Mouse (Mus musculus) heart, postnatal 36 days (tissue): ENCODE results near the gene Ppp2r5e. TPM values are rescaled to one million over a fixed set of nuclear protein-coding genes. Genes with fewer than 3 reads are reported as not detected.

Experiments
- DNase-seq, 2 experiments: peaks; one replicate each; pipeline ENCODE4 v3.0.0; 2021 to 2022
- intact Hi-C: fragments of 180-260 bp; cut with DNase I; formaldehyde crosslinking; loops from one replicate; pipeline ENCODE4 v1.15.1; 2025
- total RNA-seq, 2 experiments: library from RNA; stranded (reverse); gene quantifications; 2 replicates each; pipeline ENCODE4 v1.2.3; 2021

Ppp2r5e gene
- total RNA-seq, 2 experiments from 2014 or later, result 32.4 to 32.8 TPM

DNA sequence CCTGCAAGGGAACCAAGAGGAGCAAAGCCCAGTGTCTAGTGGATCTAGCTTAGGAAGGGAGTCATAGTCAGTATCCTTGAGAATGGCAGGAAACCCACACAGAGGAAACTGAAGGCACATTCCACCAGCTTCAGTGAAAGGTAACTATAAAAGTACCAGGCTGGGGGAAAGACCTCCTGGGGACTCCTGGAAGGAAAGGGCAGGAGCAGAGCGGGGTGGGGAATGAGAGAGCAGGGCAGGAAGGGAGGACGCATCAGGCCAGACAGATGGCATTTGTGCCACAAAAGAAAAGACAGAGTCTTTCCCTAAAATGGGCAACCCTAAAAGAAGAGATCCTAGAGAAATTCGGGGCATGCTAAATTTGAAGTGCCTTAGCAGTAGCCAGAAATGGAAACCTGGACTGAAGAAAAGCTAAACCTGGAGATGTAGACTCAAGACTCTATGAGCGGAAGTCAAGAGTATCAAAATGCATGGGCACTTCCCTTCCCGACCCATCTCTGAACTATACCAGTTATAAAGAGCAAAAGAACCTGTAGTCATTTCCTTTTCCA is 55.3 kb downstream of the Ppp2r5e start:
- intact Hi-C loops, result no loop called here

GRCm38 (mm10) chr12:75539228-75539627 is 56.8 kb downstream of the Ppp2r5e start:
- intact Hi-C loops, result no loop called here
- no peak for DNase-seq

More for the DNA sequence above, 55.3 kb downstream of the Ppp2r5e start:
- DNase-seq, result no peak

DNA sequence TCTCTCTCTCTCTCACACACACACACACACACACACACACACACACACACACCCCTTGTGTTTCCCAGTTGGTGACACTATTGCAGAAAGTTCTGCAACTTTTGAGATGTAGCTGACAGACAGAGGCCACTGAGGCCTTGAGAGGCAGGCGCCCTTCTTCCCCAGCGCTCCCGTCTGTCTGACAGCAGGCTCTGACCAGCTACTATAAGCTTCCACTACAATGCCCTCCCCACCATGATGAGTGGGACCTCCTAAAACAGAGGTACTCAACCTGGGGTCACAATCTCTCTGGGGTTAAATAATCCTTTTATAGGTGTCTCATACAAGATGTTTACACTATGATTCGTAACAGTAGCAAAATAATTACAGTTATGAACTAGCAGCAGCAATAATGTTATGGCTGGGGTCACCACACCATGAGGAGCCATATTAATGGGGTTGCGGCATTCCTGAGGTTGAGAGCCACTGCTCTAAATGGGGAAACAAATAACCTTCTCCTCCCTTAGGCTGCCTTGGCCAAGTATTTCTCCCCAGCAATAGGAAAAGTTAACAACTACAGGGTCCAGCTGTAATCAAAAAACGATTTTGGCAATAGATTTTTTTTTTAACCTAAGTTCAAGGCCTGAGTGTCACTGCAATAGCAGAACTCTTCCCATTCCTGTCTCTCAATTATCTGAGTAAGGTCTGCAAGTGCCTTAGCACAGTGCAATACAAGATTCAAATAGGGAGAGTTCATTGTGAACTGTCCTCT is 58.2 kb downstream of the Ppp2r5e start:
- DNase-seq, result no peak
- intact Hi-C loops, result no loop called here

DNA sequence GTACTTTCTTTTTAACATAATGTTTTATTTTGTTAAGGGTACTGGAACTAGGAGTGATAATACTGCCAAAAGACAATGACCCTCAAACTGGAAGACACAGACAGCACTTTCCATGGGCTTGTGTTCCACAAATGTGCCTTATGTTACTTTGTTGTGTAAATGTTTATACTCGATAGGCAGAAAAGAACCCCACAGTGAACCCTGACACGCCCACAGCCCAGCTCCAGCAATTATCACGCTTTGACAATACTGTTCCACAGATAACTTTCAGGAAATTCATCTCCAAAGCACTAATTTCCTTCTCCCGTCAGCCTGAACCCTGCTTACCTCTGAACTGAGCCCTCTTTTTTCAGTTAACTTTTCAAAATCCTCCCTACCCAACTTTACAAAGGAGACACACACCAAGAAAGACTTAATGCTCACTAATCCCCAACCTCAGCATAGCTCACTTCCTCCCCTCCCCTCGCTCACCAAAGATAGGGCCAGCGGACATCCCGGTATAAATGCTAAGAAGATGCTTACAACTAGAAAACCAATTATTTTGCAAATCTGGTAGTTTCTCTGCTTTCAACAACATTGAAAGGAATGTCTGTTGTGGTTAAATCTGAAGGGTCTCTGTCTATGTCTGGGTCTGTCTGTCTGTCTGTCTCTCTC is 58.9 kb downstream of the Ppp2r5e start:
- no peak for DNase-seq
- intact Hi-C loops, result no loop called here

DNA sequence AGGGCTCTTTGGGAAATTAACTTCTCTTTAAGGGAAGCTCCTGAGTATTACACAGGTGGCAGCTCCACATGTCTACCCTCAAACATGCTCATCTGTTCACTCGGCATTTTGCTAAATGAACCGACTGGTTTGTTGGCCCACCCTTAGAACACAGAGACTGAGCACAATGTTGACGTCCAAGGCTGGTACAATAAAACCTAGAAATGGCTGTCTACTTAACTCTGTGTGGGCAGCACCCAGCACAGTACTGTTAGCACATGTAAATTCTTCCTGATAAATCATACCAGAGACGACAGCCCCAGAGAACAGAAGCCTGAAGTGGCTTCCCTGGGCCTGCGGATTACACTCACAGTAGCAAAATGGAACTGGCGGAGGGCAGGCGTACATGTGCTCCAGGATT is 59.5 kb downstream of the Ppp2r5e start:
- no peak for DNase-seq
- intact Hi-C loops, result no loop called here

DNA sequence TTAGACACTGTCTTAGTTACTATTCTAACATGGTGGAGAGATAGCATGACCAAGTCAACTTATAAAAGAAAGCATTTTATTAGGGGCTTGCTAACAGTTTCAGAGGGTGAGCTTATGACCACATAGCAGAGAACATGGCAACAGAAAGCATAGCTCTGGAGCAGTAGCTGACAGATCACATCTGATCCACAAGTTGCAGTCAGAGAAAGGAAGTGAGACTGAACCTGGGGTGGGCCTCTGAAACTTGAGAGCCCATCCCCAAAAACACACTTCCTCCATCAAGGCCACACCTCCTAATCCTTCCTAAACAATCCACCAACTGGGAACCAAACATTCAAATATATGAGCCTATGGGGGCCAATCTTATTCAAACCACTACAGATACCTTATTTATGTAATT is 62.9 kb downstream of the Ppp2r5e start:
- intact Hi-C loops, result no loop called here
- no peak for DNase-seq

DNA sequence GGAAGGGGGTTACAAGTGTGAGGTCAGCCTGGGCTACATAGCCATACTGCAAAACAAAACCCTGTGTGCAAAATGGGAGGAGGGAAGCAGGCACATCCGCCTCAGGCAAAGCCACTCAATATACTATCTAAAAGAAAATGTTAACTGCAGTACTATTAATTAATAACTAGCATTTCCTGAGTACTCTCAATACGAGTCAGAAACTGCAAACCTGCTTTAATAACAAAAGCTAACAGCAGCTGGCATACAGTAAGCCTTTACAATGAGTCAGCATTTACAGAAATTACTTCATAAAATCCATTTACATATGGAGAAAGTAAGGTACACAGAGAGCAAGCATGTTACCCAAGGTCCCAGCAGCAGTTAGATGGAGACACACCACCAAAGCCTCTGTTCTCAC is 64.2 kb downstream of the Ppp2r5e start:
- intact Hi-C loops, result no loop called here

DNA sequence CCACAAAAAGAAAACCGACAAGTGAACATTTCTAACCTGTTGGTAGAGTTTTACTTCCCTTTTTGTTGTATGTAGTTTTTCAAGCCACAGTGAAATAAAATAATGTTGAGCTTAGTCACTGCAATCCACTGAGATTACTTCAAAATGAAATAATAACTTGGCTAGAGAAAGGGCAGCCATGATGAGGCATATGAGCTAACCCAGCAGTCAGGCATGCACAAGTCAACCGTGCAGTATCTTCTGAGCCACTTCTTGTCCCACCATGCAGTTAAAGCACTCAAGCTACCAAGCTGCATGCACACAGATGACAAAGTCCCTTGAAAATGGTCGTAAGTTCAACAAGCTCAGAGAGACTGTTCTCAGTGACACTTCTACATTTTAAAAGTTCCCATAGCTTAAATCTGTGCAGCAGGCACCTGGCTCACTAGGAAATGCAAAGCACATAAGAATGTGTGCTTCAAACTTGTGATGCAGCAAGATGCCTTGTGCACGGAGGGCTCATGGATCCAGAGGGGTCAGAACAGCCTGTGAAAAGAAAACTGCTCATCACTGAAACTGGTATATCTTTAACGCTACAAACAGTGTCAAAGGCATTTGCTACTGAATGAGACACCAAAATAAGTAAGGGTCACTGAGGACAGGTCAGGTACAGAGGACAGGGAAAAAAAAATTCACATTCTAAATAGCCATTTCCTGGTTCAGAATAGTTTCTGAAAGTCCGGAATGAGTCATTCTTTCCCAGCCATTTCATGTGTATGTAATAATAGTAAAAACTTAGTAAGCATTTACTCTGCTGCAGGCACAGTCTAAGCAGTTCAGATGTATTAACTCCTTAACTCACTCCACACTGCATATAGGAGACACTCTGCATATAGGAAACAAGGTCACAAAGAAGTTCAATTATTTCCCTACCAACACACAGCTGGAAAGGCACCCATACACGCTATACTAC is 66.9 kb downstream of the Ppp2r5e start:
- DNase-seq, result no peak
- intact Hi-C loops, result loop anchor here (10.0 kb wide), 1 partner anchor 66 kb away; the partner anchor contains the start of gene Ppp2r5e

More for the DNA sequence above, 64.2 kb downstream of the Ppp2r5e start:
- DNase-seq, result no peak

GRCm38 (mm10) chr12:75528300-75528699 is 67.7 kb downstream of the Ppp2r5e start:
- intact Hi-C loops, result loop anchor here (10.0 kb wide), 1 partner anchor 67 kb away; the partner anchor contains the start of gene Ppp2r5e
- DNase-seq, result no peak

DNA sequence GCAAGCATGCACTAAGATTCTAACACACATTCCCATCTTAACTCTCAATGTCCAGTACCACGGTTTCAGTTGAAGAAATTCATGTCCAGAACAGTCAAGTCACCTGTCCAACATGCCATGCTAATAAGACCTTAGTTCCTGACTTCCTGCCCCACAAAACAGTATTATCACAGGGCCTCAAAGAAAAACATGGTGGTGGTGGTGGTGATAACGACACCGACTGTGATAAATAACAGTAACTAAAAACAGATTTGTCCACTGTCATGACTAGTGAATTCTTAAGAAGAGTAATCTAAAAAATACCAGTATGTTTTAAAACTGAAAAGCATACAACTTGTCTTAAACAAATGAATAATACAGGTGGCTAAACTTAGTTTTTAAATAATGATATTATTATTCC is 71.8 kb downstream of the Ppp2r5e start:
- intact Hi-C loops, result loop anchor here (10.0 kb wide), 1 partner anchor 71 kb away; the partner anchor contains the start of gene Ppp2r5e
- no peak for DNase-seq

DNA sequence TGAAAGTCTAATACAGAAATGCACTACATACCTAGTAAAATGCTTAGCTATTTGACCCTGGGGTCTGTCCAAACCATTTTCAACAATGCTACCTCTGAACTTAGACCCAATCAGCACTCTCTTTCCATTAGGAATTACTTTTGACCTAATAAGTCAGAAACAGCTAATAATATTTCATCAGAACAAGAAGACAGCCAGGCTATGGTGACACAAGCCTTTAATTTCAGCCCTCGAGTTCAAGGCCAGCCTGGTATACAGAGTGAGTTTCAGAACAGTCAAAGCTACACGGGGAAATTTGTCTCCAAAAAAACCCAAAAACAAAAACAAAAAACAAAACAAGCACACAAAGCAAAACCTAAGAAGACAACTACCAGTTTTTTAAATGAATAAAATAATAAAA is 73.1 kb downstream of the Ppp2r5e start:
- no peak for DNase-seq
- intact Hi-C loops, result loop anchor here (10.0 kb wide), 1 partner anchor 72 kb away; the partner anchor contains the start of gene Ppp2r5e

DNA sequence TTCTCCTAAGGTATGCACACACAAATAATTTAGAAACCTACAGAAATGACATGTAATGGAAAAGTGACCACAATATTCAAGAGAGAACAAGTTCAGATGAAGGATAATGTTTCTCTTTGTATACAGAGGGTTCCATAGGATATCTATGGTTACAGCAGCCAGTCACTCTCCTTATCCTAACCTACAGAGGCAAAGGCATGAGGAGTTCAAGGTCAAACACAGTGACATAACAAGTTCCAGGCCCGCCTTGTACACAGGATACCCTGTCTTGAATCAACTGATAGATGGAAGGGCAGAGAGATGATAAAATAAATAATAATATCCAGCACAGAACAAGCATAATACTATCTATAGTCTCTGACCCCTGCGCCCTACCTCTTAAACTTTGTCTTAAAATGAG is 73.7 kb downstream of the Ppp2r5e start:
- intact Hi-C loops, result loop anchor here (10.0 kb wide), 1 partner anchor 72 kb away; the partner anchor contains the start of gene Ppp2r5e
- no peak for DNase-seq

- intact Hi-C loops, result loop anchor here (10.0 kb wide), 1 partner anchor 74 kb away; the partner anchor contains the start of gene Ppp2r5e
- no peak for DNase-seq
Observed at GRCm38 (mm10) chr12:75520395-75520794, 75.7 kb downstream of the Ppp2r5e start.

- DNase-seq, result no peak
- intact Hi-C loops, result no loop called here
Observed at GRCm38 (mm10) chr12:75519181-75519940, 76.7 kb downstream of the Ppp2r5e start.

DNA sequence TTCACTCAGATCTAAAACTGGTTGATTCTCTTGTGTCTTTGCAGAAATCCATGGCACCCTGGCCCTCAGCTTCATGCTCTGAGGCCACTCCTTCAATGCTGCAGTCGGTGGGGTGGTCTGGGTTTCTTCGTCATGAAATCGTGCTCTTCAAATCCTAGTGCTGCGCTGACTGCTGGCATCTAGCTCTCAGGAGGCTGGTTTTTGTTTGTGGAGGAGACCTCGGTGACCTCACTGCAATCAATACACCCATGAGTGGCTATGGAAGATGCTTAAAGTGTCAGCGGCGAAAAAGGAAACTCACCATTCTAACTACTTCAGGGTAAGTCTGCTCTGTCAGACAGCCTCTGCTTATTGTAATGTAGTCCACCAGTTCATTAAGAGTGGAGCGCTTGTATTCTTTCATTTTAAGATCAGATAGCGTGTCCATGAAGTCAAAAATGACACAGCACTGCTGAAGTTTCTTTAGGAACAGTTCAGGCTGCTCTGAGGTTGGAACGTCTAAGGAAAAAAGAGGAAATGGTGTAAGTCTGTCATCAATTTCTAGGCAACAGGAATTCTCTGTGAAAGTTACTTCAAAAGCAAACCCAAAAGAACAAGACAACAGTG is 80.6 kb downstream of the Ppp2r5e start:
- no peak for DNase-seq
- intact Hi-C loops, result no loop called here

DNA sequence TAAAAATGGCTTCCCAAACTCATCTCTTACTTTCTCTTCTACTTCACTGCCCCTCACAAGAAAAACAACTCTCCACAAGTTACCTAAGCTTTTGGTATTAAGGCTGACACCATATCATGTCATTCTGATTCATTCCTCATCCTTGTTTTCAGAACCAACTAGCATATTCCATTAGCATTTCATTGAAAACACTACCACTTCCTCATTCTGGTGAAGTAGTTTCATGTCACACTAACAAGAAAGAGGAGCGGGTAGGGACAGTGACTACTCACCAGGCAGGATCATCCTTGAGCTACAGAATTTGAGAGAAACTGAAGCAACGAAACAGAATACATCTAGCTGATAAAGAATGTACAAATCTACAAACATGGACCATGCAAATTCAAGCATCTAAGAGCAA is 84.5 kb downstream of the Ppp2r5e start:
- DNase-seq, result no peak
- intact Hi-C loops, result no loop called here

- no peak for DNase-seq
- intact Hi-C loops, result no loop called here
Observed at GRCm38 (mm10) chr12:75504991-75505650, 90.9 kb downstream of the Ppp2r5e start.

DNA sequence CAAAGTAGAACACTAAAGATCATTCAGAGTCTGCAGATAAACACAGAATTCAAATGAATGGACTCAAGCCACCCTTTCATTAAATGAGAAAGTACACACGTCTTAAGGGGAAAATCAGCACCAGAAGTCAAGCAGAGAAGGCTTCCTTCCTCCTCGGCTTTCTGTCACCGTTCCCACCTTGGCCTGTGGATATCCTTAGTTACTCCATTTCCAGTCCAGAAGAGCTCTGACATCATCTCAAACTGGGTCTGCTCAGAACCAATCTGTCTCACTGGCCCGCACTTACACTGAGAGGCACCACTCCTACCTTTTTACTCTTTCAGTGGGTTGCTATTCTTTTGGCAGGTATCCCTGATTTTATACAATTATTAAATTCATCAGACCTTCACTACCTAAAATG is 93.4 kb downstream of the Ppp2r5e start:
- DNase-seq, result no peak

GRCm38 (mm10) chr12:75497698-75498097 is 98.3 kb downstream of the Ppp2r5e start:
- intact Hi-C loops, result no loop called here
- DNase-seq, result no peak

More for the DNA sequence above, 93.4 kb downstream of the Ppp2r5e start:
- intact Hi-C loops, result no loop called here
